Mouse (Mus musculus): ENCODE measurements at regions not wholly inside any gene's neighbourhood (a gene's known extent, or its start where the extent isn't known, plus 50 kb on each side); places are given as distances from the start of the nearest gene placed in this dataset.

DNA sequence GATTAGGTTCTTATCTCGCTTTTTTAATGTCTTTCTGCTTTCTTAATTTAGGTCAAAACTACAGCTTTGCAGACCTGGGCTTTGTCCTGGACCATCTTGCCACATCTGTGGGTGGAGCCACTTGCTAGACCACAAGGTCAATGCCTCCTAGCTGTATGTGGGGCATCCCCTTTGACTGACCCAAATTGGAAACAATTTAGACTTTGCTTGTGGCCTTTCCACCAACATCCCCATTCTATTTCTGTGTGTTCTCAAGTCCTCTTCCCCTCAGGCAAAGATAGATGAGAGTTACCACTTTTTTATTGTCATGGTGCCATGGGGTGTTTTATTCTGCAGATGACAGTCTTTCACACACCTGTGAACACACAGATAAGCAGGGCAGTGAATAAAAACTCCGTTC is 572.0 kb downstream of the Lmo4 start:
- Histone ChIP-seq H3K4me2 (no peak overlapping the region), H3K4me3 (replicated peaks) (no peak overlapping the region), H3K9ac (no peak overlapping the region), H3K27me3 (no peaks in the 10 kb centered on the region), H3K36me3 (no peaks in the 10 kb centered on the region), H3K27ac (no peak overlapping the region), H3K4me1 (peaks cover 10% of the 10 kb centered on the region), H3K9me3 (replicated peaks) (no peaks in the 10 kb centered on the region)
- 76% methylated on average over 2 of the region's 2 CpGs for WGBS
- no peak for ATAC-seq (replicated peaks; ENCODE audit: low FRiP score)

DNA sequence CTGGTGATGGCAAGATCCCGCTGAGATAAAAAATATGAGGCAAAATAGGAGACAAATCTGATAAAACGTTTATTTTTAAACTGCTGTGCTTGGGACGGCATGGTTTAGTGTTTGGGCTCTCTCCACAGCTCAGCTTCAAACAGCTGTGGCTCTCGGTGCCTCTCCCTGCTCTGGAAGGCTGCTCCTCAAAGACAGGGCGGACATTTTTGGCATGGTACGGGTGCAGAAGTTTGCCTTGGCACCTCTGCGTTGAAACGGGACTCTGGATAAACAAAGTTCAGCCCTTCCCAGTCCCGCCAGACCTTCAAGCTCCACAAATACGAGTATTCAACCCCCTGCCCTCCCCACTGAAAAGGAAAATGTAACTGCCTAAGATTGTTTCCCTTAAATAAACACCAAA is 573.8 kb downstream of the Lmo4 start:
- H3K9ac ChIP-seq, result no peak overlapping the region
- no peak overlapping the region for H3K27ac ChIP-seq
- H3K4me1 ChIP-seq, result peaks cover 10% of the 10 kb centered on the region
- no peaks in the 10 kb centered on the region for H3K36me3 ChIP-seq
- H3K27me3 ChIP-seq, result no peaks in the 10 kb centered on the region
- no peaks in the 10 kb centered on the region for H3K9me3 ChIP-seq (replicated peaks)
- peak overlapping the region; percentile 26 for H3K4me2 ChIP-seq
- WGBS, result 37% methylated on average over 10 of the region's 10 CpGs
- H3K4me3 ChIP-seq (replicated peaks), result no peak overlapping the region
- ATAC-seq (replicated peaks; ENCODE audit: low FRiP score), result no peak

DNA sequence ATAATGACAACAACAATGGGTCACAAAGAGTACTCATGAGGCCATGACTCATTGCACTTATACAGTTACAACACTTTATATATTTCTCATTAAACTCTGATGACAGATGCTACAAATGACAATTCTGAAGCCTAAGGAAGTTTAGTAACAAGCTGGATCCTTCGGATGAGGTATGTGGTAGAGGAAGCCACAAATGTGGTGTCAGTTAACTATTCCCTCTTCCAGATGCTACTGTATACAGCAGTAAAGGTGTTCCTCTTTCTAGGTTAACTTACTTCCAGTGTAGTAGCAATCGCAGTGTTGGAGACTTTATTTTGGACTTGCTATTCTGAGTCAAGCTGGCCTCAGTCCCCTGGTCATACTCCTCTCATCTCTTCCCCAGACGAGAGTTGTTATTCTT is 580.1 kb downstream of the Lmo4 start:
- H3K27ac ChIP-seq, result no peak overlapping the region
- H3K4me3 ChIP-seq (replicated peaks), result no peak overlapping the region
- no peaks in the 10 kb centered on the region for H3K27me3 ChIP-seq
- H3K9me3 ChIP-seq (replicated peaks), result no peaks in the 10 kb centered on the region
- H3K4me2 ChIP-seq, result no peak overlapping the region
- no peak for ATAC-seq (replicated peaks; ENCODE audit: low FRiP score)
- H3K4me1 ChIP-seq, result peaks cover 1% of the 10 kb centered on the region; the same call in 1 of the 2 replicates
- H3K9ac ChIP-seq, result no peak overlapping the region
- no peaks in the 10 kb centered on the region for H3K36me3 ChIP-seq
- 75% methylated on average over 3 of the region's 3 CpGs for WGBS

DNA sequence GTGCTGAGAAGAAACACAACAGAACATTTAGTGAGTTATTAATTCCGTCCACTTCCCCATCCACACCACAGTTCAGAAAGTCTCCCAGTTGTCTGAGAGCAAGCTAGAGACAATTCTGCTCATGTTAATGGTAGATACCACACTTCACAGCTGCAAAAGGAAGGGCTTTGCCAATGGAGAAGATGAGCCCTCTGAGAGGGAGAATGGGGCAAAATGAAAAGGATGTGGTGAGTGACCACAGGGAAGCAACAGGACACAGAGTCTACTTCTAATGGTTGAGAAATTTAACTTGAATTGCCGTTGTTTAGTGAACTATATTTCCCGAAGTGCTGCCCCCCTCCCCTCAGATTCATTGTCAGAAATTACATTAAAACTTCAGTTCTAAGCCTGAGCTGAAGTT is 582.7 kb downstream of the Lmo4 start:
- Histone ChIP-seq H3K27me3 (no peaks in the 10 kb centered on the region), H3K9me3 (replicated peaks) (no peaks in the 10 kb centered on the region), H3K27ac (no peak overlapping the region), H3K36me3 (no peaks in the 10 kb centered on the region), H3K4me3 (replicated peaks) (no peak overlapping the region), H3K4me1 (no peaks in the 10 kb centered on the region), H3K4me2 (no peak overlapping the region), H3K9ac (no peak overlapping the region)
- 75% methylated on average over 3 of the region's 3 CpGs for WGBS
- ATAC-seq (replicated peaks; ENCODE audit: low FRiP score), result no peak

DNA sequence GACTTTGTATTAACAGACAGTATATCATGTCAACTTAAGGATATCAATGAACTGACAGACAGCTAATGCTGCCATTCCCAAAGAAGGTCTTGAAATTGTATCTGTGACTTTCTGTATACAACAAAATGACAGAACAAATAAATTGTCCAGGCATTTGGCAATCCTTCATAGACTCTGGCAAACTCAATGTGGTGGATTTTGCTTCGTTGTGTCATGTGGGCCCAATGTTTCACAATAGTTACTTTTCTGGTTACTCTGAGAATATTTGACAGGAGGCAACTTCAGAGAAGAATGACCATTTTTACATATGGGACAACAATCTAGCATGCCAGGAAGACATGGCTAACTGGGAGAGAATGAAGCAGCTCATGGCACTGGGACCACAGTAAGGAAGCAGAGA is 585.9 kb downstream of the Lmo4 start:
- H3K27me3 ChIP-seq, result no peaks in the 10 kb centered on the region
- no peaks in the 10 kb centered on the region for H3K4me1 ChIP-seq
- no peak overlapping the region for H3K4me2 ChIP-seq
- H3K36me3 ChIP-seq, result no peaks in the 10 kb centered on the region
- no peak overlapping the region for H3K4me3 ChIP-seq (replicated peaks)
- H3K9me3 ChIP-seq (replicated peaks), result no peaks in the 10 kb centered on the region
- no peak overlapping the region for H3K9ac ChIP-seq
- no peak for ATAC-seq (replicated peaks; ENCODE audit: low FRiP score)
- H3K27ac ChIP-seq, result no peak overlapping the region
- 83% methylated on average over 1 of the region's 1 CpGs for WGBS

DNA sequence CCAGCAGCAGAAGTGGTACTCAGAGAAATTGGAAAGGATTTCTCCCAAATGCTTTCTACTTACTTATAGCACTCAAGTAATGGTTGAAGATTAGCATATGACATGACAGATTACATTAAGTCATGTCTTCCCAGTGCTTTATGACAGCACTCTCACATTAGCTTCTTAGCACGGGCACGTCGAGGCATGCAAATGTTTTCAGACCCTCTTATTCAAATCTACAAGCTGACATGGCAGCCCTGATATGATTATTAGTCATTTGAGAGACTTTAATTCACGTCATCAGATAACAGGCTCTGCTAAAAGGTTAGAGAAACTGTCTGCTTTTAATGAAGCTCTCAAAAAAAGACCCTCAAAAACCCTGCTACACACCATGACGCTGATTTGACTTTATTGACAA is 590.1 kb downstream of the Lmo4 start:
- no peak overlapping the region for H3K4me2 ChIP-seq
- no peaks in the 10 kb centered on the region for H3K4me1 ChIP-seq

DNA sequence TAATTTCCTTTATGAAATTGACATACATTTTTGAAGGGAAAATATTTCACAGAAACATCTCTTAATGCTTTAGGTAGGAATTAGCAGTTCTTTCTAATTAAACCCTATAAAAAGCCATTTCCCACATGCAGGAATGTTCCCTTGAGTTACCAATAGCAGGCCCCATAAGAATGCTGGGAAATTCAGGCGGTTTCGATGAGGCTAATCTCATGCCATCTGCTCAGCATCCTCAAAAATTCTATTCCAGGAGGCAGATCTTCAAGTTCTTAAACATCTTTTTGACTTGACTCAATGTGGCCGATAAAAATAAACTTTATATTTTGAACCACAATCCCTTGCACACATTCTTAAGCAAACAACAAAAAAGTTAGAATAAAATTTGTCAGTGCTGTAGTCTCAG is 591.0 kb downstream of the Lmo4 start:
- no peak for ATAC-seq (replicated peaks; ENCODE audit: low FRiP score)
- Histone ChIP-seq H3K4me1 (no peaks in the 10 kb centered on the region), H3K27ac (no peak overlapping the region), H3K9ac (no peak overlapping the region), H3K4me3 (replicated peaks) (no peak overlapping the region), H3K27me3 (no peaks in the 10 kb centered on the region), H3K4me2 (no peak overlapping the region), H3K9me3 (replicated peaks) (no peaks in the 10 kb centered on the region), H3K36me3 (no peaks in the 10 kb centered on the region)
- 94% methylated on average over 3 of the region's 3 CpGs for WGBS

More for the DNA sequence above, 590.1 kb downstream of the Lmo4 start:
- ATAC-seq (replicated peaks; ENCODE audit: low FRiP score), result no peak
- Histone ChIP-seq H3K36me3 (no peaks in the 10 kb centered on the region), H3K27ac (no peak overlapping the region), H3K9ac (no peak overlapping the region), H3K4me3 (replicated peaks) (no peak overlapping the region), H3K9me3 (replicated peaks) (no peaks in the 10 kb centered on the region), H3K27me3 (no peaks in the 10 kb centered on the region)
- 81% methylated on average over 5 of the region's 5 CpGs for WGBS

DNA sequence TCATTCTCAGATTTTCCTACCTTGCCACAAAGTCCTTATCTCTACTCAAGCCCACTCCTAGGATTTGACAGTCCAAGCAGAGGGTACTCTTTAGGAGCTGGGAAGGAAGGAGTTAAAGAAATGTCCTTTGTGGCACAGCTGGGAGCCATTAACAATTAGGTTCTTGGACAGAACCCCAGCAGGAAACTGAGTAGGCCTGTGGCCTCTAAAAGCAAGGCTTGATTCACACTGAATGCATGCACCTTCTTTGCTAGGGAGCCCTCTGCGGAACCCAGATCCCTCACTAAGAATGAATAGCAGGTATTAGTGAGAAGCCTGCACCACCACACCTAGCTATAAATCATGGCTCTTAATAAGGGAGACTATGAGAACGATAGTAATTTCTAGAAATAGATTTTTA is 595.3 kb downstream of the Lmo4 start:
- no peak overlapping the region for H3K27ac ChIP-seq
- H3K9ac ChIP-seq, result no peak overlapping the region
- ATAC-seq (replicated peaks; ENCODE audit: low FRiP score), result no peak
- no peaks in the 10 kb centered on the region for H3K27me3 ChIP-seq
- 37% methylated on average over 2 of the region's 2 CpGs for WGBS
- no peak overlapping the region for H3K4me3 ChIP-seq (replicated peaks)
- no peaks in the 10 kb centered on the region for H3K36me3 ChIP-seq
- H3K4me2 ChIP-seq, result no peak overlapping the region
- no peaks in the 10 kb centered on the region for H3K9me3 ChIP-seq (replicated peaks)
- no peaks in the 10 kb centered on the region for H3K4me1 ChIP-seq

DNA sequence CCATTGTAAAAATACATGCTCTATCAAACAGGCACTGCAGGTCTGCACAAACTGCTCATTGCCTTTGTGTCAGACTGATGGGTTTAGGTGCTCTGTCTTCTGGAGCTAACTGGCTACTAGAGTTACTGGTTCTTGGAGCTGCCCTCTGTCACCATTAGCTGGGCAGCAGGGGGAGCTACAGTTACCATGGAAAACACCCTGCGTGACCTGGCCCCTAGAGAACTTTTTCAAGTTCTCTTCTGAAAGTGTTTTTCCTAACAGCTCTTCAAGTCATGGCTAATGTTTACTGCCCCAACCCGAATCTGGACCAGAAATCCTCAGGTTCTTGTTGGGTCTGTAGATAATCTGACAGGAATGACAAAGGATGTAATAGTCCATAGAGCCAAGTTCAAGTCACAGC is 605.9 kb downstream of the Lmo4 start:
- no peaks in the 10 kb centered on the region for H3K36me3 ChIP-seq
- no peak overlapping the region for H3K9ac ChIP-seq
- 0 out of 2 replicates have a peak, but pooled peaks have one; percentile 58 for ATAC-seq (replicated peaks; ENCODE audit: low FRiP score)
- no peaks in the 10 kb centered on the region for H3K9me3 ChIP-seq (replicated peaks)
- no peak overlapping the region for H3K27ac ChIP-seq
- 0 out of 2 replicates have a peak, but pooled peaks cover 9% of the 10 kb centered on the region for H3K4me1 ChIP-seq
- H3K4me2 ChIP-seq, result no peak overlapping the region
- peaks cover 1% of the 10 kb centered on the region; the same call in 1 of the 2 replicates for H3K27me3 ChIP-seq
- no peak overlapping the region for H3K4me3 ChIP-seq (replicated peaks)
- WGBS, result 43% methylated on average over 2 of the region's 2 CpGs

DNA sequence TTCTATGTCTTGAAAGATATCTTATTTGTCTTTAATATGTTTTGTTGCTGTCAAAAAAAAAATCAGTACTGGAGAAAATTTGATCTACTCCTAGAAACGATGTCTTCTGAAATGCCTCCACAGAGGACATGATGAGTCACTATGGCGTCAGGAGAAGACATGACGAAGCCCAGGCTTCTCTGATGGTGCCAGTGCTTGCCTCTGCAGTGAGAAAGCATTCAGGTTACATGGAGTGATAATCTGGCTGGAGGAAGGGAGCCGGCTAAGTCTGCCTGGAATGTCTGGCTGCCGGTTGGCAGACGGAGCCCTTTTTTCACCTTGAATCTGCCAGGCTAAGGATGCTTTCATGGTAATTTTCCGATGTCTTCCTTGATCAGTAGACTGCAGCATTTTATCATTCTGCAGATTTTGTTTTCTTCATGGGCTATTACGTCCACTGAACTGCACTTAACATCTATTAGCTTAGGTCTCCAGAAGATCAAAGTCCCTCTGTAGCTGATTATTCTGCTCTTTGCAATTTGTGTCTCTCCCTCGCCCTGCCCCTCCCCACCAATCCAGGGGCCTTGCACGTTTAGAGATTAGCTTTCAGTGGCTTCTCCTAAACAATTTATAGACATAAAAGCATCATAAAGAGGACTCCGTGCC is 607.9 kb downstream of the Lmo4 start:
- Histone ChIP-seq H3K4me3 (replicated peaks) (no peak overlapping the region), H3K36me3 (no peaks in the 10 kb centered on the region), H3K27ac (no peak overlapping the region), H3K4me1 (0 out of 2 replicates have a peak, but pooled peaks cover 9% of the 10 kb centered on the region), H3K9ac (no peak overlapping the region), H3K4me2 (no peak overlapping the region), H3K27me3 (peaks cover 3% of the 10 kb centered on the region; the same call in 1 of the 2 replicates), H3K9me3 (replicated peaks) (no peaks in the 10 kb centered on the region)
- 16% methylated on average over 11 of the region's 11 CpGs for WGBS
- 0 out of 2 replicates have a peak, but pooled peaks have one; percentile 12 for ATAC-seq (replicated peaks; ENCODE audit: low FRiP score)

DNA sequence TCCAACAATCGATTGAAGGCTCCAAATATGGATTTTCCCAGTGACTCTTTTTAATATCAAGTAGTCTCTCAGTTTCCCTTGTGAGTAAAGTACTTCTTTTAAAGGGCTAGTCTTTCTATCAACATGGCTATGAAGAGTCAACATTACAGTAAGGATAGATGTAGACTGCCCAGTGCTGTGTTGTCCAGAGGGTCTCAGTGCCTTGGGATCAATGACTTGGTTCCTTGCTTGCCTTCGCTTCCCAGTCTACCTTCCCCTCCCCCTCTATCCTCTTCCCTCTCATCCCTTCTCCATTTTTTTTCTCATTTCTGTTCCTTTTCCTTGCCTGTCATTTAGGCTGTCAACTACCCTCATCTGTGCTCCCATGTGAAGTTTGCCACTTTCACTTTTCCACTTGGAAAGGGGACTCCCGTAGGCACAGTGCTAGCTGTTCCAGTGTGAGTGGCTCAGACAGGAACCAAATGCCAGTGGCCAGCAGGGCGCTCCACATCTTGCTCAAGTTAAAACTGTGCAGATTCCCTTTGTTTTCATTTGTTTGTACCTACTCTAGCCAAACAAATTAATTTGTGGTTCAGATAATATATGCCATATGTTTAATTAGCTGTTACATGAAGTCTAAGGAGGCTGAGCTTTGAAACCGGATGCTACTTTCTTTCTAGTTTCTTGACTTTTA is 608.9 kb downstream of the Lmo4 start:
- WGBS, result 74% methylated on average over 5 of the region's 5 CpGs
- no peak overlapping the region for H3K4me3 ChIP-seq (replicated peaks)
- no peaks in the 10 kb centered on the region for H3K36me3 ChIP-seq
- no peak overlapping the region for H3K9ac ChIP-seq
- 0 out of 2 replicates have a peak, but pooled peaks cover 3% of the 10 kb centered on the region for H3K27me3 ChIP-seq
- ATAC-seq (replicated peaks; ENCODE audit: low FRiP score), result no peak
- H3K9me3 ChIP-seq (replicated peaks), result no peaks in the 10 kb centered on the region
- no peak overlapping the region for H3K27ac ChIP-seq
- no peak overlapping the region for H3K4me2 ChIP-seq
- H3K4me1 ChIP-seq, result 0 out of 2 replicates have a peak, but pooled peaks cover 9% of the 10 kb centered on the region

DNA sequence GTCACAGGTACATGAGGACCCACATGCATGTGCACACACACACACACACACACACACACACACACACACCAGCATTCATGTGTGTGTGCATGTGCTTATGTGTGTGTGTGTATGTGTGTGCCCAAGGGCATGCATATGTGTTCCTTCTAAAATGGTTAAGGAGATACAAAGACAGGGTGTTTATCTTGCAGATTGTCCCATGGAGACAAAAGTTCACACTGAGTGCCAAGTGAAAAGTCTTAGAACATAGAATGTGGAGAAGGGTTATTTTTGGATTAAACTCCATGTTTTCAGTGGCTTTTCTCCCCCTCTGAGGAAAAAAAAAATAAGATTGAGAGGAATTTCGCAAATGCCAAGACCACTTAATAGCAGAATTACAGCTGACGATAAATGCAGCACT is 609.9 kb downstream of the Lmo4 start:
- no peak for ATAC-seq (replicated peaks; ENCODE audit: low FRiP score)
- Histone ChIP-seq H3K4me3 (replicated peaks) (no peak overlapping the region), H3K4me2 (no peak overlapping the region), H3K36me3 (no peaks in the 10 kb centered on the region), H3K9ac (no peak overlapping the region), H3K27me3 (0 out of 2 replicates have a peak, but pooled peaks cover 3% of the 10 kb centered on the region), H3K4me1 (0 out of 2 replicates have a peak, but pooled peaks cover 9% of the 10 kb centered on the region), H3K27ac (no peak overlapping the region), H3K9me3 (replicated peaks) (no peaks in the 10 kb centered on the region)
- 78% methylated on average over 2 of the region's 2 CpGs for WGBS
